Mouse (Mus musculus) heart, adult 2 months (tissue): ENCODE measurements around the gene Scfd2. TPM values are rescaled to one million over a fixed set of nuclear protein-coding genes. Genes with fewer than 3 reads are reported as not detected.
A peak's percentile ranks its signal among the peaks of the same experiment; 100 is the strongest.

Experiments
- DNase-seq, 2 experiments: peaks; one replicate each; pipeline ENCODE4 v3.0.0; 2021
- H3K27ac ChIP-seq: fragments of 200-600 bp; 2 replicates; pipeline ENCODE4 v1.8.1; 2022
- H3K27me3 ChIP-seq: fragments of 200-500 bp; 2 replicates; pipeline ENCODE4 v1.6.1; 2012; ENCODE audit warnings: mild to moderate bottlenecking, low read length, inconsistent platforms, mixed read lengths; ENCODE audit not compliant: control insufficient read depth, insufficient read depth
- H3K36me3 ChIP-seq: fragments of 200-500 bp; 2 replicates; pipeline ENCODE4 v1.6.1; 2012; ENCODE audit warnings: low read length, inconsistent platforms; ENCODE audit not compliant: control insufficient read depth, insufficient read depth
- H3K4me1 ChIP-seq: fragments of 200-500 bp; 2 replicates; pipeline ENCODE4 v1.6.1; 2011; ENCODE audit warnings: low read length; ENCODE audit not compliant: control insufficient read depth, insufficient read depth
- H3K4me3 ChIP-seq: fragments of 200-600 bp; 2 replicates; pipeline ENCODE4 v1.8.1; 2022
- H3K79me2 ChIP-seq: fragments of 200-500 bp; replicated peaks from 2 replicates; pipeline ENCODE4 v1.6.1; 2012; ENCODE audit warnings: mild to moderate bottlenecking, inconsistent platforms, low read length, moderate library complexity, mixed read lengths; ENCODE audit not compliant: control insufficient read depth, insufficient read depth
- H3K9ac ChIP-seq: fragments of 200-500 bp; 2 replicates; pipeline ENCODE4 v1.6.1; 2012; ENCODE audit warnings: low read depth, mild to moderate bottlenecking, control low read depth, inconsistent platforms, low read length, mixed read lengths
- CTCF ChIP-seq: fragments of 200-600 bp; IDR thresholded peaks from 2 replicates; pipeline ENCODE4 v1.8.1; 2022; ENCODE audit warnings: antibody characterized with exemption, mild to moderate bottlenecking, moderate library complexity
- EP300 ChIP-seq: fragments of 200-500 bp; IDR thresholded peaks from 2 replicates; pipeline ENCODE4 v1.6.1; 2011; ENCODE audit warnings: low read depth, low read length, control low read depth; ENCODE audit not compliant: insufficient read depth
- POLR2A ChIP-seq: fragments of 200-500 bp; IDR thresholded peaks from 2 replicates; pipeline ENCODE4 v1.6.1; 2011; ENCODE audit warnings: mild to moderate bottlenecking, low read depth, low read length, control low read depth; ENCODE audit not compliant: insufficient read depth
- WGBS: fragments of 180-500 bp; shearing (Covaris S2); methylation state at CpG from one replicate; pipeline ENCODE4 v1.1.7; 2018; 5-methylcytosine and 5-hydroxymethylcytosine counted together
- intact Hi-C: fragments of 180-260 bp; cut with DNase I; formaldehyde crosslinking; loops from one replicate; pipeline ENCODE4 v1.15.1; 2025
- polyA plus RNA-seq: library from polyadenylated mRNA; depleted of rRNA; stranded (reverse); fragments of >200 nt; gene quantifications from 2 replicates; pipeline ENCODE4 v1.2.3, GENCODE M21; 2012
- total RNA-seq, 2 experiments: library from RNA; stranded (reverse); gene quantifications; 2 replicates each; pipeline ENCODE4 v1.2.3; 2021

The Scfd2 gene
- total and polyA plus RNA-seq, 3 experiments: 9.1 to 13.9 (median 11.9) TPM

GRCm38 (mm10) chr5:74315471-74316245, 215.9 kb downstream of the Scfd2 start:
- Histone ChIP-seq H3K36me3 (no peaks in the 10 kb centered on the region), H3K4me1 (peaks cover 11% of the 10 kb centered on the region), H3K27me3 (no peaks in the 10 kb centered on the region), H3K27ac (peak overlapping the region; percentile 26; the same call in 1 of the 2 replicates), H3K79me2 (no peaks in the 10 kb centered on the region), H3K9ac (no peak overlapping the region), H3K4me3 (no peak overlapping the region)
- 52% methylated on average over 12 of the region's 12 CpGs for WGBS
- intact Hi-C loops: loop anchor here (5.0 to 10.0 kb wide), 3 partner anchors 57 to 479 kb away; partner anchors contain the start of gene Lnx1
- TF ChIP-seq EP300 (no peak), POLR2A (no peak), CTCF (peak; percentile 10)
- DNase-seq: peak; percentile 50 to 64

- H3K9ac ChIP-seq: no peak overlapping the region
- no peak overlapping the region for H3K4me3 ChIP-seq
- no peak for TF ChIP-seq CTCF
- no peak for TF ChIP-seq POLR2A
- no peak for TF ChIP-seq EP300
- H3K36me3 ChIP-seq: no peaks in the 10 kb centered on the region
- intact Hi-C loops: loop anchor here (5.0 to 10.0 kb wide), 6 partner anchors 73 to 628 kb away; partner anchors contain the start of genes Lnx1 and Scfd2
- H3K27ac ChIP-seq: no peak overlapping the region
- no peak for DNase-seq
- H3K4me1 ChIP-seq: peaks cover 11% of the 10 kb centered on the region
- H3K27me3 ChIP-seq: no peaks in the 10 kb centered on the region
- 91% methylated on average over 6 of the region's 6 CpGs for WGBS
- no peaks in the 10 kb centered on the region for H3K79me2 ChIP-seq
These were observed 217.1 kb downstream of the Scfd2 start for GRCm38 (mm10) chr5:74314501-74314900.

GRCm38 (mm10) chr5:74313542-74313941, 218.0 kb downstream of the Scfd2 start:
- Histone ChIP-seq H3K79me2 (no peaks in the 10 kb centered on the region), H3K4me3 (no peak overlapping the region), H3K27ac (no peak overlapping the region), H3K36me3 (no peaks in the 10 kb centered on the region), H3K9ac (no peak overlapping the region), H3K4me1 (peaks cover 11% of the 10 kb centered on the region), H3K27me3 (no peaks in the 10 kb centered on the region)
- TF ChIP-seq POLR2A: no peak
- no peak for TF ChIP-seq EP300
- TF ChIP-seq CTCF: no peak
- intact Hi-C loops: loop anchor here (5.0 to 10.0 kb wide), 6 partner anchors 74 to 629 kb away; partner anchors contain the start of genes Lnx1 and Scfd2
- no peak for DNase-seq
- 94% methylated on average over 7 of the region's 7 CpGs for WGBS

GRCm38 (mm10) chr5:74311865-74312264, 219.7 kb downstream of the Scfd2 start:
- peak overlapping the region; percentile 53 for H3K27ac ChIP-seq
- H3K27me3 ChIP-seq: no peaks in the 10 kb centered on the region
- H3K79me2 ChIP-seq: no peaks in the 10 kb centered on the region
- H3K36me3 ChIP-seq: no peaks in the 10 kb centered on the region
- WGBS: 58% methylated on average over 6 of the region's 6 CpGs
- intact Hi-C loops: loop anchor here (1.0 to 10.0 kb wide), 8 partner anchors 75 to 845 kb away; partner anchors contain the start of genes Lnx1 and Scfd2
- DNase-seq: peak in 1 of 2 experiments; percentile 58
- no peak overlapping the region for H3K9ac ChIP-seq
- no peak overlapping the region for H3K4me3 ChIP-seq
- TF ChIP-seq POLR2A: no peak
- peaks cover 11% of the 10 kb centered on the region for H3K4me1 ChIP-seq

GRCm38 (mm10) chr5:74311200-74311825, 220.2 kb downstream of the Scfd2 start:
- intact Hi-C loops: loop anchor here (1.0 to 10.0 kb wide), 8 partner anchors 76 to 846 kb away; partner anchors contain the start of genes Lnx1 and Scfd2
- Histone ChIP-seq H3K79me2 (no peaks in the 10 kb centered on the region), H3K27me3 (no peaks in the 10 kb centered on the region), H3K4me1 (peaks cover 11% of the 10 kb centered on the region), H3K4me3 (no peak overlapping the region), H3K27ac (peak overlapping the region; percentile 53), H3K9ac (no peak overlapping the region), H3K36me3 (no peaks in the 10 kb centered on the region)
- peak; percentile 55 to 59 for DNase-seq
- TF ChIP-seq EP300 (peak; percentile 70; the same call in 1 of the 2 replicates), CTCF (peak; percentile 99), POLR2A (no peak)
- 31% methylated on average over 6 of the region's 6 CpGs for WGBS
